Mouse (Mus musculus) adrenal gland, postnatal 36 days (tissue): ENCODE measurements around the gene Tmem52. TPM values are rescaled to one million over a fixed set of nuclear protein-coding genes. Genes with fewer than 3 reads are reported as not detected.
"Not testable (repeated sequence)": the region's sequence is repeated elsewhere in the genome, so short reads cannot be mapped to it uniquely, and the experiment has no call there.

Source experiments
- DNase-seq, 2 experiments: peaks; one replicate each; pipeline ENCODE4 v3.0.0; 2021; ENCODE audit warnings: mixed read lengths in 1 of 2
- total RNA-seq, 2 experiments: library from RNA; stranded (reverse); gene quantifications; 2 replicates each; pipeline ENCODE4 v1.2.3; 2021

Tmem52 gene
- total RNA-seq, 2 experiments from 2014 or later = 8.3 to 10.8 TPM

GRCm38 (mm10) chr4:155472716-155473290, 3.9 kb downstream of the Tmem52 start:
- no peak for DNase-seq

- peak; percentile 86 to 90 for DNase-seq
Measured at GRCm38 (mm10) chr4:155473319-155473718, 4.4 kb downstream of the Tmem52 start.

- DNase-seq = not testable (repeated sequence)
Measured at GRCm38 (mm10) chr4:155473796-155474195, 4.9 kb downstream of the Tmem52 start.

- DNase-seq = peak; percentile 86 to 87
Measured at GRCm38 (mm10) chr4:155481381-155482124, 12.6 kb downstream of the Tmem52 start.

GRCm38 (mm10) chr4:155482125-155482480, 13.2 kb downstream of the Tmem52 start:
- DNase-seq = no peak

GRCm38 (mm10) chr4:155482733-155483540, 14.0 kb downstream of the Tmem52 start:
- no peak for DNase-seq

DNA sequence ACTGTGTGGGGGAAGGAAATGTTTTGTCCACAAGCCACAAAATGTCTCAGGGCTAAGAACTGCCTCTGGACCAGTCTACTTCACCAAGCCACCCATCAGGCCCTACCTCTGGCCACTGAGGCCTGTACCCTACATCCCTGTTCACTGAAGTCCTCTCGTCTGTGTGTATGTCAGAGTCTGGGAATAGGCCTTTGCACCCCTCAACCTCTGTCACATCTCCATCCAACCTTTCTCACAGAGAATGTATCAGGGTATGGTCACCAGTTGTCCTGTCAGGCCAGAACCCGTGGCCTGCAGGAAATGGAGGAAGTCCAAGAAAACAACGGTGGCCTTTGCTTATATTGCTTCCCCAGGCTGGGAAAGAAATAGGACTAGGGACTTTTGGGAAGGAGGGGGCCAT, 16.6 kb downstream of the Tmem52 start:
- no peak for DNase-seq

- DNase-seq = no peak
Measured at GRCm38 (mm10) chr4:155487746-155488145, 18.8 kb downstream of the Tmem52 start.

DNA sequence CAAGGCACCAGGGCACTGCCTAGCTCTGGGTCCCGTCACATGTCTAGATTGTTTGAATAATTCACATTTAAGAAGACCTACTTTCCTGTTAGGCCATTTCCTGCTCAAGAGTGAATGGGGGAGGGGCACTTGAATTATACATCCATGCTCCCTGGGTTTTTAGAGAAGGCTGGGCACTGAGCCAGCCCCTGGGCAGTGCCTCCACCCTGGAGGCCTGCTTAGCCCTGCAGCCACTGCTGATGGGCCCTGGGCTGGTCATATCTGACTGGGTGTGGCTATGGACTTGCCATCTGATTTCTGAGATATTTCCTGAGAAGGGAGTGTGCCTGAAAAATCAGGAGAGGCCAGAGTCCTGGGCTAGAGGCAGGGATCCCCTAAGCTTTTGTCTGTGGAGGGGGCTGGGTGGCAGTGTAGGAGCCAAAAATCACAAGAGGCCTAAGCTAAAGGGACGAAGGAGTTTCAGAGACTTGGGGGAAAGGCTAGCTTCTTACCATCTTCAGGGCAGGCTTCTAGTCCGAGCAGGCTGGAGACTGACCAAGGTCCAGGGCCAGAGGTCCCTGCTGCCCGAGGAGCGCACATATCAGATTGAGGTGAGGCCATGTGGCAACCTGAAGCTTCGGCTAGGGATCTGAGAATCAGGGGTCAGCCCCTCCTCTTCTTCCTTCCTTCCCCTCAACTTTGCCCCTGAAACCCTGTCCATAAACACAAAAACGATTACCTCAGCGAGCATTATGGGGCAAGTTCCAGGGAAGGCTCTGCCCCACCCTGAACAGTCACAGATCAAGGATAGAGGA, 19.5 kb downstream of the Tmem52 start:
- peak; percentile 72 to 84 for DNase-seq

DNA sequence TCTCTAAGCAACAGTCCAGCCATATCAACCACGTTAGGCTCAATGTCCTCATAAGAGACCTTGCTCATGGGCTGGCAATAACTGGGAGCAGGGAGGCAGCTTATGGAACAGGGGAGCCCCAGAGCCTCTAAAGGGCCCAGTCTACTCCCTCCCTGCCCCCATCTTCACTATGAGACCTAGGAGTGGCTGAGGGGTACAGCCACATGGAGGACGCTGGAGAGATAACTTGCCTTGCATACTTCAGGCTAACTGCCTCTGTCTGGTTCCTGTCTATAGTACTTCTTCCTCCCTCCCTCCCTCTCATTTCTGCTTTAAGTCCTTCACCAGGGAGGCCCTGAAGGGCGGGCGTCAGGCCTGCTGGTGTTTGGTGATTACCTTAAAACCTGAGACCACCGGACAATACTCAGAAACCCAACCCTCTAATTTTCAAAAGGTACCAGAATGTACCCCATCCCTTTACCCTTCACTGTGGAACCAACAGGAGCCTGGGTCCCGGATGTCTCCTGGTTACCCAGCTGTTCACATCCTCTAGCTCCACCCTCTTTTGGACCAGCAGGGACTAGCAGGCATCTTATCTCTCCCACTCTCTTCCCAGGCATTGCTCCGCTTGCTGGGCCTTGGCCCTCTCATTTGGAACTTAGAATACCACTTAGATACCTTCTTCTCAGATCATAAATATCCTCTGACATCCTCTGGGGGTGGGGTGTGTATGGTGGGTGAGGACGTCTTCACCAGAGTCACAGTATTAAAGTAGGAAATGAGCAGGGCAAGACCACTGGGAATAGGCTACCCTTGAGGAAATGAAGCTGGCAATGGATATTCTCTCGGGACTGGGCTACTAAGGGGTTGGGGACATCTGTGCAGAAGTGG, 20.4 kb downstream of the Tmem52 start:
- DNase-seq = no peak

- DNase-seq = no peak
Measured at GRCm38 (mm10) chr4:155490456-155490855, 21.5 kb downstream of the Tmem52 start.

GRCm38 (mm10) chr4:155490990-155491504, 22.1 kb downstream of the Tmem52 start, which contains the start of gene Gnb1:
TSS of gene Gnb1 (plus strand) at chr4:155491361.
- peak; percentile 95 to 97 for DNase-seq

GRCm38 (mm10) chr4:155491529-155492130, 22.7 kb downstream of the Tmem52 start:
- no peak for DNase-seq

DNA sequence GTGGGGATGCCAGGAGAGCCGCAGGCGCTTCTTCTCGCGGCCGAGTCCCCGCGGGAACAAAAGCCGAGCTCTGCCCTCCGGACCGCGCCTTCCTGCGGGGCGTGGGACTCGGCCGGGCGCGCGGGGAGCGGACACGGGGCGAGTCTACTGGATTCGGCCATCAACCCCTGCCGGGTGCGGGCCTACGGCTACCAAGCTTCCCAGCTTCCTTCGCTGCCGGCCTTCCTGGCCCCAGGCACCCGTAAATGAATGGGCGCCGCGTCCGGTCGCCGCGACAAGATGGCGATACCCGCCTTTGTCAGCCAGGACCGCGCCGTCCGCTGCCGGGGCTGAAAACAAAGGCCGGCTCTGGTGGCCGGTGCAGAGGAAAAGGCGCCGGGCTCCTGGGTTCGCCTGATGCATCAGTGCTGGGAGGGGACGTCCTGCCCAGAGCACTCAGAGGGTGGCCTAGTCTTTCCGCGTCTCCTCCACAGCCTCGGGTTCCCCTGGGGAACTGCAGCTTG, 23.3 kb downstream of the Tmem52 start:
- peak; percentile 71 to 80 for DNase-seq

- DNase-seq = no peak
Measured at GRCm38 (mm10) chr4:155494891-155495290, 26.0 kb downstream of the Tmem52 start.

- no peak for DNase-seq
Measured at GRCm38 (mm10) chr4:155497963-155498362, 29.0 kb downstream of the Tmem52 start.

DNA sequence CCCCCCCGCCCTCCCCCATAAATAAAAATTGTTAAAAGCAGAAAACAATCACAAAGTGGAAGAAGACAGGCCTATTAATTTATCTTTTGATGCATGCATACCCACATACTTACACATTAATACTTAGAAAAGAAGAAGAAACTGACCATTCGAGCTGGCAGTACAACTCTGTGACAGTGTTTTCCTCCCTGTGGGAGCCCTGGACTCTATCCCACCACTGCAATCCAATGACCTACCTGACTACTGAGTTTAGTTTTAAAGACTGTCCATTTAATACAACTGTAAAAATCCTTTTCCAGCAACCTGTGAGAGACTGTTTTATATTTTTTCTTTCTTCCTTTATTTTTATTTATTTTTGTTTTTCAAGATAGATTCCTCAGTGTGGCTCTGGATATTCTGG, 32.2 kb downstream of the Tmem52 start:
- DNase-seq = no peak

GRCm38 (mm10) chr4:155505067-155505466, 36.2 kb downstream of the Tmem52 start:
- no peak for DNase-seq

- no peak for DNase-seq
Measured at GRCm38 (mm10) chr4:155505671-155506295, 36.9 kb downstream of the Tmem52 start.

DNA sequence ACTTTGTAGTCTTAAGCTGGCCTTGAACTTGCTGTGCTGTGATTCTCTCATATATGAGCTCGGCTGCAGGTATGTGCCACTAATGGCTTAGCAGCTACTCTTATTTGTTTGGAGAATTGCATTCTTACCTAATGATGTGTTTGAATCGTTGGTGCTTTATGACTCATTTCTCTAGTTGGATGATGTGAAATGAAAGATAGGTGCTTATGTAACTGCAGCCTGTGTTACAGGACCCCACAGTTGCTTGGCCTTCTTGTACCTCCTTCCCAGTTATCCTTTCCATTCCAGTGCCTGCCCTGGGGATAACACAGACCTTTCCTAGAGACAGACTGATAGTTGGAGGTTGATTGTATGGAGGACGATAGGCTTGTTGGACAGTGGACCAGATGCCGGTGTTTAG, 39.7 kb downstream of the Tmem52 start:
- DNase-seq = no peak
